Mouse (Mus musculus): ENCODE measurements at regions not wholly inside any gene's neighbourhood (a gene's known extent, or its start where the extent isn't known, plus 50 kb on each side); places are given as distances from the start of the nearest gene placed in this dataset.

- DNase-seq (ENCODE audit: low read depth, low spot score), result no peak
These were observed 53.4 kb upstream of the Sgk1 start for GRCm38 (mm10) chr10:21828432-21829061.

- DNase-seq (ENCODE audit: low read depth, low spot score), result no peak
These were observed 52.8 kb upstream of the Sgk1 start for GRCm38 (mm10) chr10:21829062-21829731.

- no peak for DNase-seq (ENCODE audit: low read depth, low spot score)
These were observed 50.8 kb upstream of the Sgk1 start for GRCm38 (mm10) chr10:21831002-21831696.
